Mouse (Mus musculus) testis, adult 2 months (tissue): ENCODE data around the gene Fn3krp.

Experiments used
- CTCF ChIP-seq: fragments of 200-500 bp; IDR thresholded peaks from 2 replicates; pipeline ENCODE4 v1.5.1; 2012; ENCODE audit warnings: low read depth, mild to moderate bottlenecking, inconsistent platforms, low read length, moderate library complexity; ENCODE audit not compliant: control insufficient read depth, insufficient read depth, insufficient replicate concordance
- POLR2A ChIP-seq: fragments of 200-500 bp; IDR thresholded peaks from 2 replicates; pipeline ENCODE4 v1.6.1; 2012; ENCODE audit warnings: low read depth, mild to moderate bottlenecking, inconsistent platforms, low read length, moderate library complexity; ENCODE audit not compliant: control insufficient read depth

DNA sequence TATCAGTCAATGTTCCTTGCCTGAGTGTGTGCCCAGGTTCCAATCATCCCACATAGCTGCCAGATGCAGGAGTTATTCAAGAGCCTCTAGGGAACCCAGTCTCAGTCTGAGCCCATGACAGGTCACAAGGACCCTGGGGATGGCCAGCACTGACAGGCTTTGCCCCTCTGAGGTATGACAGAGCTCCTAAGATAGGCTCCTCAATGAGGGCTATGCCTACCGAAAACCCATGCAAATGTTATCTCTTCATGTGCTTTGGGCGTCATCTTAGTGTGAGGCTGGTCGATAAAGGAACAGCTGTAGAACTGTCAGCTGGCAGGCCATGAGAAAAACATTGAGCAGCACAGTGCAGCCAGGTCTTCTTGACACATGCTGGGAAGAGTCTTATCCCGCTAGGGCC lies 12.2 kb downstream of the Fn3krp start:
- TF ChIP-seq POLR2A (no peak), CTCF (no peak)
